Mouse (Mus musculus): ENCODE measurements at regions not wholly inside any gene's neighbourhood (a gene's known extent, or its start where the extent isn't known, plus 50 kb on each side); places are given as distances from the start of the nearest gene placed in this dataset.

GRCm38 (mm10) chr7:84753361-84753760, 63.6 kb upstream of the Zfand6 start:
- Histone ChIP-seq H3K36me3 (ENCODE audit: control insufficient read depth, insufficient read depth) (no peaks in the 10 kb centered on the region), H3ac (ENCODE audit: control insufficient read depth, insufficient read length) (no peak overlapping the region), H3K27me3 (ENCODE audit: control insufficient read depth, insufficient read depth, insufficient read length) (no peaks in the 10 kb centered on the region), H3K4me2 (ENCODE audit: low read depth) (no peak overlapping the region), H3K79me2 (ENCODE audit: control insufficient read depth, insufficient read depth) (no peaks in the 10 kb centered on the region), H3K4me3 (no peak overlapping the region)
- TF ChIP-seq CEBPB (IDR thresholded peaks at IDR 0.05; ENCODE audit: insufficient read depth, poor library complexity, severe bottlenecking) = no peak
- no peak for TF ChIP-seq POLR2AphosphoS2 (IDR thresholded peaks at IDR 0.05; ENCODE audit: insufficient read length, low read depth)
- no peak for TF ChIP-seq REST (IDR thresholded peaks at IDR 0.05; ENCODE audit: insufficient read depth, insufficient read length)
- TF ChIP-seq USF1 (IDR thresholded peaks at IDR 0.05; ENCODE audit: low read depth) = no peak
- TF ChIP-seq E2F4 (IDR thresholded peaks at IDR 0.05; ENCODE audit: insufficient read depth) = no peak
- no peak for TF ChIP-seq TCF3 (IDR thresholded peaks at IDR 0.05; ENCODE audit: insufficient read length, low read depth)
- TF ChIP-seq MAX (IDR thresholded peaks at IDR 0.05; ENCODE audit: low read depth) = no peak
- no peak for TF ChIP-seq MYOG (IDR thresholded peaks at IDR 0.05; ENCODE audit: control insufficient read depth in 1 of 3, insufficient read depth in 1 of 3, insufficient read length in 2 of 3, low read depth in 2 of 3)
- no peak for TF ChIP-seq MYOD1 (IDR thresholded peaks at IDR 0.05; ENCODE audit: control insufficient read depth in 1 of 3, insufficient read length in 2 of 3, low read depth in 2 of 3)
- no peak for TF ChIP-seq POLR2A (IDR thresholded peaks at IDR 0.05; ENCODE audit: insufficient read length, low read depth)
- no peak for TF ChIP-seq SRF (IDR thresholded peaks at IDR 0.05; ENCODE audit: control insufficient read depth, insufficient read length, low read depth)
- no peak for TF ChIP-seq TCF12 (IDR thresholded peaks at IDR 0.05; ENCODE audit: insufficient read depth, poor library complexity, severe bottlenecking)

GRCm38 (mm10) chr7:84749434-84750301, 59.9 kb upstream of the Zfand6 start:
- Histone ChIP-seq H3K27me3 (ENCODE audit: control insufficient read depth, insufficient read depth, insufficient read length) (no peaks in the 10 kb centered on the region), H3K4me2 (ENCODE audit: low read depth) (peak overlapping the region; percentile 58), H3ac (ENCODE audit: control insufficient read depth, insufficient read length) (no peak overlapping the region), H3K4me3 (no peak overlapping the region), H3K36me3 (ENCODE audit: control insufficient read depth, insufficient read depth) (no peaks in the 10 kb centered on the region), H3K79me2 (ENCODE audit: control insufficient read depth, insufficient read depth) (no peaks in the 10 kb centered on the region)
- TF ChIP-seq MAX (IDR thresholded peaks at IDR 0.05; ENCODE audit: low read depth) (no peak), REST (IDR thresholded peaks at IDR 0.05; ENCODE audit: insufficient read depth, insufficient read length) (no peak), USF1 (IDR thresholded peaks at IDR 0.05; ENCODE audit: low read depth) (no peak), E2F4 (IDR thresholded peaks at IDR 0.05; ENCODE audit: insufficient read depth) (no peak), MYOD1 (IDR thresholded peaks at IDR 0.05; ENCODE audit: control insufficient read depth in 1 of 3, insufficient read length in 2 of 3, low read depth in 2 of 3) (no peak)

GRCm38 (mm10) chr7:84747847-84748246, 58.1 kb upstream of the Zfand6 start:
- TF ChIP-seq POLR2AphosphoS2 (IDR thresholded peaks at IDR 0.05; ENCODE audit: insufficient read length, low read depth) (no peak), MYOD1 (IDR thresholded peaks at IDR 0.05; ENCODE audit: control insufficient read depth in 1 of 3, insufficient read length in 2 of 3, low read depth in 2 of 3) (no peak), TCF3 (IDR thresholded peaks at IDR 0.05; ENCODE audit: insufficient read length, low read depth) (no peak), POLR2A (IDR thresholded peaks at IDR 0.05; ENCODE audit: insufficient read length, low read depth) (no peak), SRF (IDR thresholded peaks at IDR 0.05; ENCODE audit: control insufficient read depth, insufficient read length, low read depth) (no peak), CEBPB (IDR thresholded peaks at IDR 0.05; ENCODE audit: insufficient read depth, poor library complexity, severe bottlenecking) (no peak), MYOG (IDR thresholded peaks at IDR 0.05; ENCODE audit: control insufficient read depth in 1 of 3, insufficient read depth in 1 of 3, insufficient read length in 2 of 3, low read depth in 2 of 3) (no peak), MAX (IDR thresholded peaks at IDR 0.05; ENCODE audit: low read depth) (no peak), USF1 (IDR thresholded peaks at IDR 0.05; ENCODE audit: low read depth) (no peak), REST (IDR thresholded peaks at IDR 0.05; ENCODE audit: insufficient read depth, insufficient read length) (no peak), E2F4 (IDR thresholded peaks at IDR 0.05; ENCODE audit: insufficient read depth) (no peak), TCF12 (IDR thresholded peaks at IDR 0.05; ENCODE audit: insufficient read depth, poor library complexity, severe bottlenecking) (no peak)
- H3K79me2 ChIP-seq (ENCODE audit: control insufficient read depth, insufficient read depth) = no peaks in the 10 kb centered on the region
- H3K36me3 ChIP-seq (ENCODE audit: control insufficient read depth, insufficient read depth) = no peaks in the 10 kb centered on the region
- no peak overlapping the region for H3ac ChIP-seq (ENCODE audit: control insufficient read depth, insufficient read length)
- no peaks in the 10 kb centered on the region for H3K27me3 ChIP-seq (ENCODE audit: control insufficient read depth, insufficient read depth, insufficient read length)
- no peak overlapping the region for H3K4me2 ChIP-seq (ENCODE audit: low read depth)
- no peak overlapping the region for H3K4me3 ChIP-seq

- H3ac ChIP-seq (ENCODE audit: control insufficient read depth, insufficient read length) = no peak overlapping the region
- no peaks in the 10 kb centered on the region for H3K79me2 ChIP-seq (ENCODE audit: control insufficient read depth, insufficient read depth)
- TF ChIP-seq TCF3 (IDR thresholded peaks at IDR 0.05; ENCODE audit: insufficient read length, low read depth) = no peak
- no peak for TF ChIP-seq POLR2AphosphoS2 (IDR thresholded peaks at IDR 0.05; ENCODE audit: insufficient read length, low read depth)
- TF ChIP-seq POLR2A (IDR thresholded peaks at IDR 0.05; ENCODE audit: insufficient read length, low read depth) = no peak
- no peak for TF ChIP-seq CEBPB (IDR thresholded peaks at IDR 0.05; ENCODE audit: insufficient read depth, poor library complexity, severe bottlenecking)
- no peak for TF ChIP-seq REST (IDR thresholded peaks at IDR 0.05; ENCODE audit: insufficient read depth, insufficient read length)
- no peak for TF ChIP-seq SRF (IDR thresholded peaks at IDR 0.05; ENCODE audit: control insufficient read depth, insufficient read length, low read depth)
- TF ChIP-seq USF1 (IDR thresholded peaks at IDR 0.05; ENCODE audit: low read depth) = no peak
- no peak overlapping the region for H3K4me2 ChIP-seq (ENCODE audit: low read depth)
- no peaks in the 10 kb centered on the region for H3K36me3 ChIP-seq (ENCODE audit: control insufficient read depth, insufficient read depth)
- no peak overlapping the region for H3K4me3 ChIP-seq
- H3K27me3 ChIP-seq (ENCODE audit: control insufficient read depth, insufficient read depth, insufficient read length) = no peaks in the 10 kb centered on the region
Measured at GRCm38 (mm10) chr7:84744321-84745070, 54.7 kb upstream of the Zfand6 start.
